Mouse (Mus musculus) retina, postnatal 7 days (tissue): Measurements from ENCODE around the gene Cacng2.

Experiments
- DNase-seq: peaks from one replicate; pipeline ENCODE4 v3.0.0-alpha.2; 2012; ENCODE audit warnings: low read depth, low spot score

The Cacng2 gene

GRCm38 (mm10) chr15:77952921-77953320, 166.9 kb downstream of the Cacng2 start:
- DNase-seq = no peak

GRCm38 (mm10) chr15:77949061-77949460, 170.8 kb downstream of the Cacng2 start:
- DNase-seq = no peak

GRCm38 (mm10) chr15:77945711-77946110, 174.1 kb downstream of the Cacng2 start:
- no peak for DNase-seq
